Mouse (Mus musculus) limb, embryonic 12.5 days (tissue): ENCODE measurements around the gene C9orf72. TPM values are rescaled to one million over a fixed set of nuclear protein-coding genes. Genes with fewer than 3 reads are reported as not detected.
A peak's percentile ranks its signal among the peaks of the same experiment; 100 is the strongest.
"Not testable (repeated sequence)": the region's sequence is repeated elsewhere in the genome, so short reads cannot be mapped to it uniquely, and the experiment has no call there.

Experiments
- ATAC-seq: fragments of 200-750 bp; cut with Nextera tagmentation; 2 replicates; pipeline ENCODE4 v1.8.0; 2017; ENCODE audit warnings: low read depth, moderate TSS enrichment; ENCODE audit not compliant: insufficient number of reproducible peaks, insufficient read depth, low FRiP score, low TSS enrichment
- H3K27ac ChIP-seq: fragments of 300-500 bp; sonication (generic); 2 replicates; pipeline ENCODE4 v1.5.1; 2016; ENCODE audit warnings: mild to moderate bottlenecking, moderate library complexity
- H3K27me3 ChIP-seq: fragments of 300-500 bp; sonication (generic); 2 replicates; pipeline ENCODE4 v1.6.1; 2016; ENCODE audit warnings: mild to moderate bottlenecking, moderate library complexity
- H3K36me3 ChIP-seq: fragments of 300-500 bp; sonication (generic); 2 replicates; pipeline ENCODE4 v1.6.1; 2016; ENCODE audit warnings: mild to moderate bottlenecking, moderate library complexity
- H3K4me1 ChIP-seq: fragments of 300-500 bp; sonication (generic); replicated peaks from 2 replicates; pipeline ENCODE4 v1.6.1; 2016
- H3K4me2 ChIP-seq: fragments of 300-500 bp; sonication (generic); 2 replicates; pipeline ENCODE4 v1.6.1; 2016; ENCODE audit warnings: mild to moderate bottlenecking, moderate library complexity
- H3K4me3 ChIP-seq: fragments of 300-500 bp; sonication (generic); replicated peaks from 2 replicates; pipeline ENCODE4 v1.5.1; 2016; ENCODE audit warnings: mild to moderate bottlenecking
- H3K9ac ChIP-seq: fragments of 300-500 bp; sonication (generic); replicated peaks from 2 replicates; pipeline ENCODE4 v1.6.1; 2016; ENCODE audit warnings: mild to moderate bottlenecking, moderate library complexity
- H3K9me3 ChIP-seq: fragments of 300-500 bp; sonication (generic); 2 replicates; pipeline ENCODE4 v1.6.1; 2016; ENCODE audit warnings: mild to moderate bottlenecking, moderate library complexity
- WGBS: fragments of 180-500 bp; shearing (Covaris S2); methylation state at CpG from one replicate; pipeline ENCODE4 v1.1.7; 2016; 5-methylcytosine and 5-hydroxymethylcytosine counted together
- polyA plus RNA-seq: library from polyadenylated mRNA; unstranded; fragments of >200 nt; fragmentation: Nextera tagmentation; extraction: Ambion mirVana; gene quantifications from 2 replicates; pipeline ENCODE4 v1.2.1, GENCODE M21; 2016

The C9orf72 gene
- 11.6 and 12.2 TPM in 2 replicates for polyA plus RNA-seq

- Histone ChIP-seq H3K27ac (0 out of 2 replicates have a peak within 1 kb of the TSS, but pooled peaks have one; percentile 31), H3K4me1 (no peaks in the 10 kb centered on the region), H3K27me3 (no peaks in the 10 kb centered on the region), H3K9me3 (no peaks in the 10 kb centered on the region), H3K36me3 (no peaks in the 10 kb centered on the region), H3K4me3 (peak within 1 kb of the TSS; percentile 89), H3K4me2 (peak within 1 kb of the TSS; percentile 76), H3K9ac (peak within 1 kb of the TSS; percentile 89)
- under 1% methylated on average over 51 of the region's 51 CpGs for WGBS
- peak; percentile 97 for ATAC-seq
Observed at GRCm38 (mm10) chr4:35225734-35226495, at the start of gene C9orf72. TSS of gene C9orf72 (minus strand) at chr4:35226175.

GRCm38 (mm10) chr4:35259006-35259405 is 33.0 kb upstream of the C9orf72 start:
- no peak for ATAC-seq
- H3K27me3 ChIP-seq = no peaks in the 10 kb centered on the region
- no peaks in the 10 kb centered on the region for H3K36me3 ChIP-seq
- no peaks in the 10 kb centered on the region for H3K4me1 ChIP-seq
- no peak overlapping the region for H3K9ac ChIP-seq
- no peak overlapping the region for H3K4me2 ChIP-seq
- WGBS = 70% methylated on average over 9 of the region's 9 CpGs
- H3K27ac ChIP-seq = no peak overlapping the region
- no peak overlapping the region for H3K4me3 ChIP-seq
- no peaks in the 10 kb centered on the region for H3K9me3 ChIP-seq

GRCm38 (mm10) chr4:35244023-35244422 is 18.0 kb upstream of the C9orf72 start:
- 68% methylated on average over 1 of the region's 1 CpGs for WGBS
- Histone ChIP-seq H3K4me1 (no peaks in the 10 kb centered on the region), H3K9me3 (no peaks in the 10 kb centered on the region), H3K9ac (no peak overlapping the region), H3K4me2 (no peak overlapping the region), H3K27ac (no peak overlapping the region), H3K27me3 (no peaks in the 10 kb centered on the region), H3K36me3 (no peaks in the 10 kb centered on the region), H3K4me3 (no peak overlapping the region)
- ATAC-seq = no peak

- WGBS = 88% methylated on average over 2 of the region's 2 CpGs
- H3K4me3 ChIP-seq = no peak overlapping the region
- ATAC-seq = no peak
Observed at GRCm38 (mm10) chr4:35241735-35242134, 15.8 kb upstream of the C9orf72 start.

GRCm38 (mm10) chr4:35238696-35239095 is 12.7 kb upstream of the C9orf72 start:
- no peaks in the 10 kb centered on the region for H3K9me3 ChIP-seq
- H3K4me1 ChIP-seq = no peaks in the 10 kb centered on the region
- no peak overlapping the region for H3K9ac ChIP-seq
- no peak for ATAC-seq
- H3K4me2 ChIP-seq = no peak overlapping the region
- no peaks in the 10 kb centered on the region for H3K36me3 ChIP-seq
- H3K4me3 ChIP-seq = no peak overlapping the region
- H3K27ac ChIP-seq = no peak overlapping the region
- WGBS = 86% methylated on average over 4 of the region's 4 CpGs
- H3K27me3 ChIP-seq = no peaks in the 10 kb centered on the region

More at GRCm38 (mm10) chr4:35241735-35242134, 15.8 kb upstream of the C9orf72 start:
- H3K9ac ChIP-seq = no peak overlapping the region
- no peaks in the 10 kb centered on the region for H3K4me1 ChIP-seq
- H3K27me3 ChIP-seq = no peaks in the 10 kb centered on the region
- no peaks in the 10 kb centered on the region for H3K9me3 ChIP-seq
- no peak overlapping the region for H3K4me2 ChIP-seq
- H3K36me3 ChIP-seq = no peaks in the 10 kb centered on the region
- no peak overlapping the region for H3K27ac ChIP-seq

- ATAC-seq, H3K4me3 ChIP-seq, H3K4me1 ChIP-seq, H3K9ac ChIP-seq, H3K27ac ChIP-seq, H3K36me3 ChIP-seq, H3K9me3 ChIP-seq, H3K4me2 ChIP-seq, H3K27me3 ChIP-seq: not testable (repeated sequence)
- WGBS = 91% methylated on average over 3 of the region's 3 CpGs
Observed at GRCm38 (mm10) chr4:35238240-35238639, 12.3 kb upstream of the C9orf72 start.

- ATAC-seq = no peak
- no peaks in the 10 kb centered on the region for H3K4me1 ChIP-seq
- H3K36me3 ChIP-seq = no peaks in the 10 kb centered on the region
- H3K9ac ChIP-seq = no peak overlapping the region
- 95% methylated on average over 2 of the region's 2 CpGs for WGBS
- H3K9me3 ChIP-seq = no peaks in the 10 kb centered on the region
- no peak overlapping the region for H3K27ac ChIP-seq
- no peak overlapping the region for H3K4me2 ChIP-seq
- H3K4me3 ChIP-seq = no peak overlapping the region
- H3K27me3 ChIP-seq = no peaks in the 10 kb centered on the region
Observed at GRCm38 (mm10) chr4:35236313-35236712, 10.3 kb upstream of the C9orf72 start.

- H3K27me3 ChIP-seq = no peaks in the 10 kb centered on the region
- no peaks in the 10 kb centered on the region for H3K9me3 ChIP-seq
- H3K27ac ChIP-seq = no peak overlapping the region
- H3K9ac ChIP-seq = no peak overlapping the region
- 69% methylated on average over 4 of the region's 4 CpGs for WGBS
- no peaks in the 10 kb centered on the region for H3K36me3 ChIP-seq
- H3K4me3 ChIP-seq = no peak overlapping the region
- no peak for ATAC-seq
- no peak overlapping the region for H3K4me2 ChIP-seq
- no peaks in the 10 kb centered on the region for H3K4me1 ChIP-seq
Observed at GRCm38 (mm10) chr4:35228260-35228659, 2.3 kb upstream of the C9orf72 start.

- Histone ChIP-seq H3K4me2 (peak overlapping the region; percentile 76), H3K9me3 (no peaks in the 10 kb centered on the region), H3K27ac (no peak overlapping the region), H3K4me1 (no peaks in the 10 kb centered on the region), H3K36me3 (no peaks in the 10 kb centered on the region), H3K27me3 (no peaks in the 10 kb centered on the region), H3K4me3 (peak overlapping the region; percentile 89), H3K9ac (peak overlapping the region; percentile 50)
- 19% methylated on average over 9 of the region's 9 CpGs for WGBS
- 0 out of 2 replicates have a peak, but pooled peaks have one; percentile 17 for ATAC-seq
Observed at GRCm38 (mm10) chr4:35226496-35226992, 569 bp upstream of the C9orf72 start.

- Histone ChIP-seq H3K4me1 (no peaks in the 10 kb centered on the region), H3K4me2 (peak overlapping the region; percentile 76), H3K9ac (peak overlapping the region; percentile 89), H3K27ac (no peak overlapping the region), H3K27me3 (no peaks in the 10 kb centered on the region), H3K9me3 (no peaks in the 10 kb centered on the region), H3K36me3 (no peaks in the 10 kb centered on the region), H3K4me3 (peak overlapping the region; percentile 89)
- 0% methylated on average over 39 of the region's 40 CpGs for WGBS
- peak; percentile 73 for ATAC-seq
Observed at GRCm38 (mm10) chr4:35225141-35225733, 738 bp downstream of the C9orf72 start.

- H3K27ac ChIP-seq = no peak overlapping the region
- no peak overlapping the region for H3K4me3 ChIP-seq
- no peaks in the 10 kb centered on the region for H3K36me3 ChIP-seq
- WGBS = 91% methylated on average over 4 of the region's 4 CpGs
- no peaks in the 10 kb centered on the region for H3K27me3 ChIP-seq
- ATAC-seq = no peak
- H3K9ac ChIP-seq = no peak overlapping the region
- H3K4me1 ChIP-seq = no peaks in the 10 kb centered on the region
- no peaks in the 10 kb centered on the region for H3K9me3 ChIP-seq
- 0 out of 2 replicates have a peak overlapping the region, but pooled peaks have one; percentile 76 for H3K4me2 ChIP-seq
Observed at GRCm38 (mm10) chr4:35224101-35224500, 1.9 kb downstream of the C9orf72 start.
